Mouse (Mus musculus): ENCODE measurements at regions not wholly inside any gene's neighbourhood (a gene's known extent, or its start where the extent isn't known, plus 50 kb on each side); places are given as distances from the start of the nearest gene placed in this dataset.

DNA sequence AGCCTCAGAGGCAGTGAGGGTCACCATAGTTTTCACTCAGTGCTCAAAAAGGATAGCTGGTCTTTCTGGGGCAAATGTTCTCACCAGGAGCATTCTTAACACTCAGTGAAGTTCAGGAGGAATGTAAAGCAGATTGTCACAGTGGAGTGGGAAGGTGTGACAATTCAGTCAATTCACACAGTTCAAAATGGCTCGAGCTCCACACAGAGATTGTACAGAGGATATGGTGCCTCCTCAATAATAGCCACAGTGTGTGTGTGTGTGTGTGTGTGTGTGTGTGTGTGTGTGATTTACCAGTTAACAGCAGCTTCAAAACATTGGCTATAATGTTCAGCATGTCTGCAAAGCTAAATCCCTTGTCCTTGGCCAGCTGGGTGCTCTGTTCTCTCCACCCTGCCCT lies 279.3 kb upstream of the Gm12728 start:
- no peak for TF ChIP-seq CTCF (IDR thresholded peaks at IDR 0.05; ENCODE audit: control insufficient read depth, insufficient read depth, insufficient replicate concordance, low read depth, low read length)
- no peak for TF ChIP-seq POLR2A (IDR thresholded peaks at IDR 0.05; ENCODE audit: control insufficient read depth, low read depth, low read length)

Measured in testis, adult 2 months (tissue).